ENCODE assay signal across 18 mouse cellular contexts in the genomic region with DNA sequence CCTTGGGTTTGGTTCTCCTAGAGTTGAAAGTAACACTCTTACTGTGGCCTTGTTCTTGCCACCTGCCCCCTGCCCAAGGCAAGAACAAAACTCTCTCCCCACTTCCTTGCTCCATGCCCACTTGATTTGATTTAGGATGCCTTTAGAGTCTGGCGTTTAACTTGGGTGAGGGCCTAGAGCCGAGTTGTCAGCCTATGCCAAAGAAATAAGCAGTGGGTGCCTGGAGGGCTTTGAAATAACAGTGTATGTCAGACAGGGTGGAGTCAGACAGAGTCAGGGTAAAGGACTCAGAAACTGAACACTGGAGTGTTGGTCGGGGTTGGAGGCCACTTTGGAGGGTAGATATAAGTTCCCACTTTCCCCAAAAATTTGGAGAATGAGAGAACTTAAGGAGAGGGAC. TPM values are rescaled to one million over a fixed set of nuclear protein-coding genes. Genes with fewer than 3 reads are reported as not detected.
"Had no signal": no experiment of that assay in that cellular context is flagged by ENCODE, and none has a peak within 500 bp of the region (broad histone marks: within the 10 kb centered on the region; RNA-seq: fewer than 3 reads in every experiment).

No protein-coding gene starts in this region.

- H3K4me3 ChIP-seq: kidney, embryonic 15.5 days; layer of hippocampus, adult 2 months; left cerebral cortex, adult 2 months; limb, embryonic 12.5 days; liver, embryonic 12.5 days; liver, embryonic 15.5 days; midbrain, embryonic 10.5 days; midbrain, embryonic 15.5 days; neural tube, embryonic 15.5 days had no signal

- H3K36me3 ChIP-seq: kidney, embryonic 15.5 days; limb, embryonic 12.5 days; liver, embryonic 12.5 days; liver, embryonic 15.5 days; midbrain, embryonic 10.5 days; midbrain, embryonic 15.5 days; neural tube, embryonic 15.5 days had no signal

- H3K4me1 ChIP-seq: liver, embryonic 15.5 days had no signal

- H3K27me3 ChIP-seq: midbrain, embryonic 15.5 days had no signal

- H3K27ac ChIP-seq: kidney, embryonic 15.5 days; layer of hippocampus, adult 2 months; left cerebral cortex, adult 2 months; limb, embryonic 12.5 days; liver, embryonic 12.5 days; liver, embryonic 15.5 days; macrophage; midbrain, embryonic 10.5 days; midbrain, embryonic 15.5 days; neural tube, embryonic 15.5 days; stomach, postnatal 0 days had no signal

- ATAC-seq: liver, embryonic 12.5 days had no signal

- H3K4me2 ChIP-seq: limb, embryonic 12.5 days; liver, embryonic 12.5 days; liver, embryonic 15.5 days; midbrain, embryonic 15.5 days; neural tube, embryonic 15.5 days had no signal

- H3K9me3 ChIP-seq: kidney, embryonic 15.5 days; limb, embryonic 12.5 days; liver, embryonic 12.5 days; liver, embryonic 15.5 days; midbrain, embryonic 10.5 days; midbrain, embryonic 15.5 days; neural tube, embryonic 15.5 days had no signal

- H3K9ac ChIP-seq: kidney, embryonic 15.5 days; limb, embryonic 12.5 days; liver, embryonic 12.5 days; liver, embryonic 15.5 days; midbrain, embryonic 15.5 days; neural tube, embryonic 15.5 days had no signal

RNA-seq across cellular contexts. Expression of a gene that starts 4.7 kb away (rescaled TPM):
- total RNA-seq: layer of hippocampus, adult 2 months; layer of hippocampus, postnatal 10 days; layer of hippocampus, postnatal 36 days; left cerebral cortex, adult 2 months; left cerebral cortex, postnatal 10 days; left cerebral cortex, postnatal 36 days; megakaryocyte, adult 5-6 weeks had no signal
- polyA plus RNA-seq: kidney, embryonic 15.5 days; limb, embryonic 12.5 days; liver, embryonic 12.5 days; liver, embryonic 15.5 days; macrophage; midbrain, embryonic 10.5 days; midbrain, embryonic 15.5 days; neural tube, embryonic 11.5 days; neural tube, embryonic 15.5 days; stomach, embryonic 14.5 days had no signal

RNA-seq across cellular contexts. Expression of a gene that starts 10.1 kb away (rescaled TPM):
- total RNA-seq: megakaryocyte, adult 5-6 weeks had no signal
- polyA plus RNA-seq: liver, embryonic 12.5 days; liver, embryonic 15.5 days; macrophage; midbrain, embryonic 10.5 days; neural tube, embryonic 11.5 days had no signal
